Mouse (Mus musculus) mature B cell (primary cell): Measurements from ENCODE around the gene 1700067K01Rik.

ENCODE experiments used
- in situ Hi-C: fragments of 300-500 bp; cut with MboI; formaldehyde crosslinking; loops from 2 replicates; pipeline ENCODE4 v1.14.3; 2019

Gene 1700067K01Rik

GRCm38 (mm10) chr8:84053229-84053628 is 51.9 kb downstream of the 1700067K01Rik start:
- in situ Hi-C loops = no loop called here
